Mouse (Mus musculus): ENCODE measurements around the gene Col6a2. TPM values are rescaled to one million over a fixed set of nuclear protein-coding genes. Genes with fewer than 3 reads are reported as not detected.

Col6a2 gene
- total RNA-seq, 1 experiment: 1.3 TPM

DNA sequence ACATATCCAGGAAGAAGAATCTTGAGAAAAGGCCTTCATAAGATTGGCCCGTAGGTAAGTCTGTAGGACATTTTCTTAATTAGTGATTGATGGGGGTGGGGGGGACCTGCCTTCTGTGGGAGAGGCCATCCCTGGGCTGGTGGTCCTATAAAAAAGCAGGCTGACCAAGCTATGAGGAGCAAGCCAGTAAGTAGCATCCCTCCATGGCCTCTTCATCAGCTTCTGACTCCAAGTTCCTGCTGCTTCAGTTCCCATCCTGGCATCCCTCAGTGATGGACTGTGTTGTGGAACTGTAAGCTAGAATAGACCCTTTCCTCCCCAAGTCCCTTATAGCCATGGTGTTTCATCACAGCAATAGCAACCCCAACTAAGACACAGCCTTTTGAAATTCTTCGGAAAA is 16.5 kb upstream of the Col6a2 start:
- no peak overlapping the region for H3K4me3 ChIP-seq (ENCODE audit: insufficient read depth in 1 of 2, low read depth in 1 of 2, low read length in 2 of 2, poor library complexity in 1 of 2, severe bottlenecking in 1 of 2)
- no peak overlapping the region for H3K27ac ChIP-seq (ENCODE audit: insufficient read depth, low read depth, low read length, poor library complexity, severe bottlenecking)
- in situ Hi-C loops (cut with MboI; ENCODE audit: low sequenced_read_pairs in 2 of 2, unreplicated experiment in 2 of 2): no loop called here
- no peaks in the 10 kb centered on the region for H3K36me3 ChIP-seq (ENCODE audit: control insufficient read depth, insufficient read depth, low read length, poor library complexity, severe bottlenecking)
- no peak for DNase-seq (ENCODE audit: low read depth, low spot score)
- H3K9me3 ChIP-seq (ENCODE audit: control insufficient read depth, insufficient read depth, low read depth, low read length): no peaks in the 10 kb centered on the region
- no peaks in the 10 kb centered on the region for H3K4me1 ChIP-seq (ENCODE audit: control insufficient read depth in 2 of 2, insufficient read depth in 2 of 2, low read length in 2 of 2, poor library complexity in 1 of 2)
- TF ChIP-seq ZNF384 (IDR thresholded peaks at IDR 0.05; ENCODE audit: low read depth, low read length): no peak
- no peak for TF ChIP-seq ZC3H11A (IDR thresholded peaks at IDR 0.05; ENCODE audit: borderline replicate concordance, low read depth, low read length)
- no peak for TF ChIP-seq HCFC1 (IDR thresholded peaks at IDR 0.05; ENCODE audit: borderline replicate concordance, insufficient read depth, low read length)
- no peak for TF ChIP-seq MAFK (IDR thresholded peaks at IDR 0.05; ENCODE audit: insufficient read depth, low read depth, low read length)
- no peak for TF ChIP-seq CHD2 (IDR thresholded peaks at IDR 0.05; ENCODE audit: low read depth, low read length)
- no peak overlapping the region for H3K9ac ChIP-seq (ENCODE audit: insufficient read depth, low read depth, low read length, poor library complexity, severe bottlenecking)

GRCm38 (mm10) chr10:76636601-76637000 is 13.2 kb upstream of the Col6a2 start:
- no peak for TF ChIP-seq CHD2 (IDR thresholded peaks at IDR 0.05; ENCODE audit: low read depth, low read length)
- H3K36me3 ChIP-seq (ENCODE audit: control insufficient read depth, insufficient read depth, low read length, poor library complexity, severe bottlenecking): no peaks in the 10 kb centered on the region
- H3K9me3 ChIP-seq (ENCODE audit: control insufficient read depth, insufficient read depth, low read depth, low read length): no peaks in the 10 kb centered on the region
- H3K27ac ChIP-seq (ENCODE audit: insufficient read depth, low read depth, low read length, poor library complexity, severe bottlenecking): no peak overlapping the region
- no peaks in the 10 kb centered on the region for H3K4me1 ChIP-seq (ENCODE audit: control insufficient read depth in 2 of 2, insufficient read depth in 2 of 2, low read length in 2 of 2, poor library complexity in 1 of 2)
- no peak overlapping the region for H3K4me3 ChIP-seq (ENCODE audit: insufficient read depth in 1 of 2, low read depth in 1 of 2, low read length in 2 of 2, poor library complexity in 1 of 2, severe bottlenecking in 1 of 2)
- no peak for DNase-seq (ENCODE audit: low read depth, low spot score)
- in situ Hi-C loops (cut with MboI; ENCODE audit: low sequenced_read_pairs in 2 of 2, unreplicated experiment in 2 of 2): no loop called here
- no peak overlapping the region for H3K9ac ChIP-seq (ENCODE audit: insufficient read depth, low read depth, low read length, poor library complexity, severe bottlenecking)

DNA sequence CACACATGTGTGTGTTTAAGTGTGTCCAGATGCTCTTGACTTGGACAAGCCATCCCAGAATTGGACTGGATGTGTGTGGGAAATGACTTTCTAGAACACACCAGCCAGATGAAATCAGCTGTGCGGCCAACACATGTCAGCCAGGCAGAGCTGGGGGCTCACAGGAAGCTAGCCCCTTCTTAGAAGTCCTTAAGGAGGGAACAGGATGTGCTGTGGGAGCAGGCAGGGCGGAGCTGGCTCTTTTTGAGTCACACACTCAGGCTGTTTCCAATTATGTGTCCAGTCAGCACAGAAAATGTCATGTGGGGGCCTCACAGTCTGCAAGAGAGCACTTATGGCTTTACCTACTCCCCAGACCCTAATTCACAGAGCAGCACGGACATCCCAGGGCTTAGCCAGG is 12.6 kb upstream of the Col6a2 start:
- DNase-seq (ENCODE audit: low read depth, low spot score): no peak

DNA sequence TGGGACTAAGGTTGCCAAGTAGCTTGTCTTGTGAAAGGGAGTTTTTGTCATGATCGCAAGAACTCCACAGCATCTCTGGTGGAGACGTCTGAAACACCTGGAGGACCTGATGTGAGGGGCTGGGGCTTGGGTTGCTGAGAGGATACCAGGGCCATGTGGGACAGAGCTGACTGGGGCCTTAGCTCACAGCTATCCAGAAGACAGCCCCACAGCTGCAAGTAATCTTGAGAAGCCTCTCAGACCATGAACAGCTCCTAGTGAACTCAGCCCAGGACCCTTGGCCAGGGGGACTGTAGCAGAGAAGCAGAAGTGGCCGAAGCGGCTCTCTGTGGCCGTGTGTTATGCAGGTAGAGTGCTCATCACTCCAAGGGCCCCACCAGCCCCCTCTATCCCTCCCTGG is 11.2 kb upstream of the Col6a2 start:
- Histone ChIP-seq H3K4me1 (ENCODE audit: control insufficient read depth in 2 of 2, insufficient read depth in 2 of 2, low read length in 2 of 2, poor library complexity in 1 of 2) (no peaks in the 10 kb centered on the region), H3K27ac (ENCODE audit: insufficient read depth, low read depth, low read length, poor library complexity, severe bottlenecking) (no peak overlapping the region), H3K4me3 (ENCODE audit: insufficient read depth in 1 of 2, low read depth in 1 of 2, low read length in 2 of 2, poor library complexity in 1 of 2, severe bottlenecking in 1 of 2) (no peak overlapping the region), H3K9me3 (ENCODE audit: control insufficient read depth, insufficient read depth, low read depth, low read length) (no peaks in the 10 kb centered on the region), H3K9ac (ENCODE audit: insufficient read depth, low read depth, low read length, poor library complexity, severe bottlenecking) (no peak overlapping the region), H3K36me3 (ENCODE audit: control insufficient read depth, insufficient read depth, low read length, poor library complexity, severe bottlenecking) (no peaks in the 10 kb centered on the region)
- TF ChIP-seq HCFC1 (IDR thresholded peaks at IDR 0.05; ENCODE audit: borderline replicate concordance, insufficient read depth, low read length): no peak
- in situ Hi-C loops (cut with MboI; ENCODE audit: low sequenced_read_pairs in 2 of 2, unreplicated experiment in 2 of 2): no loop called here
- no peak for DNase-seq (ENCODE audit: low read depth, low spot score)

More for the DNA sequence above, 12.6 kb upstream of the Col6a2 start:
- no peaks in the 10 kb centered on the region for H3K4me1 ChIP-seq (ENCODE audit: control insufficient read depth in 2 of 2, insufficient read depth in 2 of 2, low read length in 2 of 2, poor library complexity in 1 of 2)
- no peak overlapping the region for H3K9ac ChIP-seq (ENCODE audit: insufficient read depth, low read depth, low read length, poor library complexity, severe bottlenecking)
- TF ChIP-seq CHD2 (IDR thresholded peaks at IDR 0.05; ENCODE audit: low read depth, low read length) (no peak), MAFK (IDR thresholded peaks at IDR 0.05; ENCODE audit: insufficient read depth, low read depth, low read length) (no peak), HCFC1 (IDR thresholded peaks at IDR 0.05; ENCODE audit: borderline replicate concordance, insufficient read depth, low read length) (no peak), ZNF384 (IDR thresholded peaks at IDR 0.05; ENCODE audit: low read depth, low read length) (no peak), ZC3H11A (IDR thresholded peaks at IDR 0.05; ENCODE audit: borderline replicate concordance, low read depth, low read length) (no peak)
- H3K4me3 ChIP-seq (ENCODE audit: insufficient read depth in 1 of 2, low read depth in 1 of 2, low read length in 2 of 2, poor library complexity in 1 of 2, severe bottlenecking in 1 of 2): no peak overlapping the region
- no peaks in the 10 kb centered on the region for H3K9me3 ChIP-seq (ENCODE audit: control insufficient read depth, insufficient read depth, low read depth, low read length)
- in situ Hi-C loops (cut with MboI; ENCODE audit: low sequenced_read_pairs in 2 of 2, unreplicated experiment in 2 of 2): no loop called here
- no peak overlapping the region for H3K27ac ChIP-seq (ENCODE audit: insufficient read depth, low read depth, low read length, poor library complexity, severe bottlenecking)
- no peaks in the 10 kb centered on the region for H3K36me3 ChIP-seq (ENCODE audit: control insufficient read depth, insufficient read depth, low read length, poor library complexity, severe bottlenecking)

- H3K36me3 ChIP-seq (ENCODE audit: control insufficient read depth, insufficient read depth, low read length, poor library complexity, severe bottlenecking): no peaks in the 10 kb centered on the region
- DNase-seq (ENCODE audit: low read depth, low spot score): no peak
- H3K27ac ChIP-seq (ENCODE audit: insufficient read depth, low read depth, low read length, poor library complexity, severe bottlenecking): no peak overlapping the region
- no peaks in the 10 kb centered on the region for H3K4me1 ChIP-seq (ENCODE audit: control insufficient read depth in 2 of 2, insufficient read depth in 2 of 2, low read length in 2 of 2, poor library complexity in 1 of 2)
- no peak overlapping the region for H3K4me3 ChIP-seq (ENCODE audit: insufficient read depth in 1 of 2, low read depth in 1 of 2, low read length in 2 of 2, poor library complexity in 1 of 2, severe bottlenecking in 1 of 2)
- H3K9ac ChIP-seq (ENCODE audit: insufficient read depth, low read depth, low read length, poor library complexity, severe bottlenecking): no peak overlapping the region
- in situ Hi-C loops (cut with MboI; ENCODE audit: low sequenced_read_pairs in 2 of 2, unreplicated experiment in 2 of 2): no loop called here
- no peaks in the 10 kb centered on the region for H3K9me3 ChIP-seq (ENCODE audit: control insufficient read depth, insufficient read depth, low read depth, low read length)
- TF ChIP-seq ZNF384 (IDR thresholded peaks at IDR 0.05; ENCODE audit: low read depth, low read length) (no peak), HCFC1 (IDR thresholded peaks at IDR 0.05; ENCODE audit: borderline replicate concordance, insufficient read depth, low read length) (no peak), MAFK (IDR thresholded peaks at IDR 0.05; ENCODE audit: insufficient read depth, low read depth, low read length) (no peak), ZC3H11A (IDR thresholded peaks at IDR 0.05; ENCODE audit: borderline replicate concordance, low read depth, low read length) (no peak), CHD2 (IDR thresholded peaks at IDR 0.05; ENCODE audit: low read depth, low read length) (no peak)
Observed at GRCm38 (mm10) chr10:76634094-76634571, 10.7 kb upstream of the Col6a2 start.

All from ES-E14 (cell line).